Mouse (Mus musculus): Measurements from ENCODE around the gene 2900011O08Rik.
A peak's percentile ranks its signal among the peaks of the same experiment; 100 is the strongest.
"Not testable (repeated sequence)": the region's sequence is repeated elsewhere in the genome, so short reads cannot be mapped to it uniquely, and the experiment has no call there.

Gene 2900011O08Rik

DNA sequence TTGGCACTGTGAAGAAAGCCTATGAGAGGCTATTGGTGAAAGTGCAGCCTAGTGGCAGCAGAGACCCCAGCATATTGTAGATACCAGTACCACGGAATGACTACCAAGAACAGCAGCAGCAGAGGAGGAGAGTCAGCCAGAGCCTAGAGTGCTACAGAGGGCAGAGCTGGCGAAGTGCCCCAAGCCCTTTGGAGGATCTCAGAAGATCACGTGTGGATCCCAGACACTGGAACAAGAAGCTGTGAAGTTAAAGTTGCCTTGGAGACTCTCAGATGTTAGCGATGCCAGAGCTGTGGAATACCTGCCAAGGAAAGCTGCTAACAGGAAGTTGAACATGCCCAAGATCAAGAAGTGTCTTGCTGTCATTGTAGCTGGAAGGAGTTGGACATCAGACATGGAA is 18.9 kb downstream of the 2900011O08Rik start:
- peak; percentile 12 for DNase-seq

DNA sequence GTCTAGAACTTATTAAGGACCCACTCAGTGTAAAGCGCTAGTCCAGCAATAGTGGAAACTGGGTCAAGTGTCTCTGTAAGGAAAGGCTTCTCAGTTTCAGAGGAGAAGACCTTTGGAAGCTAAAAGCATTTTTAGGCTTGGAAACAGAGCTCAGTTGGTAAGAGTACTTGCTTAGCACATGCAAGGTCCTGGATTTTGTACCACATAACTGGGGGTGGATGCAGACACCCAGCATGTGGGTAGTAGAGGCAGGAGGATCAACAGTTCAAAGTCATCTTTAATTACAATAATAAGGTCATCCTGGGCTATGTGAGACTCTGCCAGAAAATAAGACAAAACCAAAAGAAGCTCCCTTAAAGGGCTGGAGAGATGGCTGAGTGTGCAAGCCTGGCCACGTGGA is 21.7 kb downstream of the 2900011O08Rik start:
- no peak for DNase-seq

GRCm38 (mm10) chr16:14008708-14009107 is 22.3 kb downstream of the 2900011O08Rik start:
- no peak for DNase-seq

DNA sequence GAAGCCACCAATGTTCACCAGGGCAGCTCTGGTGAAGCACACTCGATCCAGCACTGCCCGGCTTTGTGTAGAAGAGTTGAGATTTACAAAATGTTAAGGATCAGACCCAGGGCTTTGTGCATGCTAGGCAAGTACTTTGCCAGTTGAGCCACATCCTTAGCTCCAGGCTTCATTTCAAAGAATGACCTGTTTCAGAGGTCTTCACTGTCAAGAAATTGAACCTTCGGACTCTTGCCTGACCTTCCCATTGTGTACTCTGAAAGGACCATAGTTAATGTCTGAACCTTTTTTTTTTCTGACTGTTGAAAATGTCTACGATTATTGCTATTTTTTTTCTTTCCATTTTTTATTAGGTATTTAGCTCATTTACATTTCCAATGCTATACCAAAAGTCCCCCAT is 23.6 kb downstream of the 2900011O08Rik start:
- DNase-seq = no peak

DNA sequence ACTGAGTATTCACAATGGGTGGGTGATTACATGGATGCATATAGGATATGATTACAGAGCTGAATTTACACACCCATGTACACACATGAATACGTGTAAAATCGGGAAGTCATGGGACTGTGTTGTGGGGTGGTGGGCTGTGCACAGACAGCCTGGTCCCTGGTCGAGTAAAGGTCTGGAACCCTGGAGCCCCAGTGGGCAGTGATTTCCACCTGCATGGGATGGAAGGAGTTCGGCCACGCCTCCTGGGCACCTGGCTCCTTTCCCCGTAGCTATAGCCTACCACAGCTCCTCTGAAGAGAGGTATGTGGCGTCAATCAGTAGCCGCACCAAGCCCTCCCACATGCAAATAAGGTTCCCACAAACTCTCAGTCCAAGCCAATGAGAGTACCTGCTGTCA is 30.9 kb downstream of the 2900011O08Rik start:
- no peak for DNase-seq

GRCm38 (mm10) chr16:14021166-14021822 is 34.9 kb downstream of the 2900011O08Rik start:
- no peak for DNase-seq

DNA sequence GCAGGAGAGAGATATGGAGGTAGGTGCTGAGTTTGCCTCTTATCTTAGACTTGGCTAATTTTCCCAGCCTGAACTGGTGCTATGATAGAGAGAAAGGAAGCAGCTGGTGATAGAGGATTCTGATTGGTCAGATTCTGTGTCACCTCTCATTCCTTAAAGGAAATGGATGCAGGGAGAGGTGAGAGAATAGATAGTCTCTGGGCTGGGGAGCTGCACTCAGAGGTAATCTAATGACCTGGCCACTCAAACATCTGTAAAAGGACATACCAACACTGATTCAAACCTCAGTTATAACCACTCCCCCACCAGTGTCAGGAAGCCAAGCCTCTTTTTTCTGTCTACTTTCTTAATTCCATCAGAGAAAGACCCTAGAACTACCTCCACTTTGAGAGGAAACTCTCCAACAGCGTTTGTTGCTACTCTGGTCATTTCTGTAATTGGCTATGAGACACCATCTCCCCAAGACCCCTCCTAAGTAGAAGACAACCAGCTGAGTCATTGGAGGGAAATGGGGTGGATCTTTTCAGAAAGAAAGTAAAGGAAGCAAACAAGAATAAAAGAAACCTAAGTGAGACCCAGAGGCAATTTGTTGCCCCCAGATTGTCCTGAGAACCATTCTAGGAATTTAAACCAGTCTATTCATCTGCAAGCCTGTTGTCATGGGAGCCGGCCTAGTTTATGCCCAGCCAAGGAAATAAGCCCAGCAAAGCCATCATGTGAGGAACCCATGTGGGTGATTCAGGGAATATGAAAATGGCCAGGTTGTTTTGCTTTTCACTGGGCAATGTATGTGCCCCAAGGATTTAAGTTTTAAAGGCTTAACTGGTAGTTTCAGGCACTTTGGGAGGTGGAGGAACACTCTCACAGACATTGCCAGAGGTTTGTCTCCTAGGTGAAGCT is 38.9 kb downstream of the 2900011O08Rik start:
- no peak for DNase-seq

DNA sequence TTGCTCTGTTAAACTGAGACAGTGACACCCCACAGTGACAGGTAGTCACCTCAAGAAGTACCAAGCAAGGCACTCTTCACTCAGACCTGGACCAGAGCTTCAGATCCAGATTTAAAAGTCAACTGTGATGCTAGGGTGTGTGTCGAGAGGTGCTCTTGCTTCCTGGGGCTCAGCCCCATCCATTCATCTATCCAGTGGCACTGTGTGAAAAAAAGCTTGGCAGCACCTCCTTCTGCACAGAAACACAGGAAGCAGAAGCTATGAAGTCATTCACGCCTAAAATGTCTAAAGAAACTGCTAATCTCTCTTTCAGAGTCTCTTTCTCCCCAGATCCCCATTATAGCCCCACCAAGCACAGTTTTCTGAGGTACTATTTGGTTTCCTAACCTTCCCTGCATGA is 42.7 kb downstream of the 2900011O08Rik start:
- DNase-seq = peak; percentile 43

DNA sequence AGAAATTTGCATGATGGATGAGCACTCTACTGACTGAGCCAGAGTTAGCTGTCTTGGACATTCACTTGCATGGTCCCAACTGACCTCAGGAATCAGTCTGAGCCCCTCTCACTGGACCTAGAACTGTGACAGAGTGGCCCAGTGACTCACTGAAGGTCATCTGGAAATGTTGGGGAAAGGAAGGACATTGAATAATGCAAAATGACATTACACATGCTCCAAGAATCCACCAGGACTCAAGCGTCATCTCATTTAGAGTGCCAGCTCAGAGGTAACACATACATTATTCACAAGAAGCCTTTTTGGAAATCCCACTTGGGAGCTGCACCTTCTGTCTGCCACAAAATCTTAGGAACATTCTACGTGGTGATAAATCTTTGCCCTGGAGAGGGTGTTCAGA is 43.4 kb downstream of the 2900011O08Rik start:
- DNase-seq = peak; percentile 29

- DNase-seq = no peak
Measured at GRCm38 (mm10) chr16:14030650-14031049, 44.2 kb downstream of the 2900011O08Rik start.

DNA sequence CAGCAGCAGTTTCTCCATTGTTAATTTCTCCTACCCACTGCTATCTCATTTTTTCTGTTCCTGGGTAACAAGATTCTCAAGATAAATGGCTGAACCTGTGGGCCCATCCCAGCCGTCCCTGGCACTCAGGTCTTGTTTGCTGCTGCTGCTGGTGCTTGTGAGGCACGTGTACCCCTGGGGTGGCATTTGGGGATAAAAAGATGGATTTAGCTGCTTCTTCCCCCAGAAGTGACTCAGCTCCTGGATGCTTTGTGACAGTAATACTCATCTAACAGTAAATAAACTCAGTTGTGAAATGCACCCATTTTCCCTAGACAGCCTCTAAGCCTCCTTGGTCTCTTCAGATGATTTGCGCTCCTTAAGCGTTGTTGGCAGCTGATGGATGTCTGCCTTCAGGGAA is 46.7 kb downstream of the 2900011O08Rik start:
- no peak for DNase-seq

DNA sequence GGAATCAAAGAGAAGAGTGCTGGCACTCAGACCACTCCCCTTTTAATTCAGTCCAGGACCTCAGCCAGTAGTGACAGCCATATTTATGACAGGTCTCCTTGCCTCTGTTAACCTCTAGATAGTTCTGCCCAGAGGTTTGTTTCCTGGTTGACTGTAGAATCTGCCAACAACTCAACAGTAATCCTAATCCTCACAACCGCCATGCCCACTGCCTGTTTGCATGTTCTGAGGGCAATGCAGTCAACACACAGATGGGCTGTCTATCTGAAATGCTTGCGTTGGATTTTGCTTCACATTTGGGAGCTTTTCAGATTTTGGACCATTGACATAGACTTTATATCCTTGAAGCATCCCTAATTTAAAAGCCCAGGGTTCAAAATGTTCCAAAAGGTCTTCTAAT is 56.0 kb downstream of the 2900011O08Rik start:
- no peak for DNase-seq

DNA sequence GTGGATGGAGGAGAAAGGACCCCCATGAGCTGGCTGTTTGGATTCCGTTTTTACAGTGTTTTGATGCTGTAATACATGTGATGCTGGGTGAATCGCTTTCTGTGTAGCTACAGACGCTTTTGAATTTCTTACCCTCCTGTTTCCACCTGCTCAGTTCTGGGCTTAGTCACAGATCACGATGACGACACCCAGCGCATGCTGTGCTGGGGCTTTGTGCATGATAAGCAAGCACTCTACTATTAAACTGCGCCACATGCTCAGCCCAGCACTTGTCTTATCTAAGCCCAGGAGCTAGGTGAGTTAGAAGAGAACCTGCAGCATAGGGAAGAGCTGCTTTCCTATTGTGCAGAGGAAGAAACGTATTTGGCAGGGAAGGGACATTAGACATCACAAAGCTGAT is 58.3 kb downstream of the 2900011O08Rik start:
- DNase-seq = peak; percentile 73

DNA sequence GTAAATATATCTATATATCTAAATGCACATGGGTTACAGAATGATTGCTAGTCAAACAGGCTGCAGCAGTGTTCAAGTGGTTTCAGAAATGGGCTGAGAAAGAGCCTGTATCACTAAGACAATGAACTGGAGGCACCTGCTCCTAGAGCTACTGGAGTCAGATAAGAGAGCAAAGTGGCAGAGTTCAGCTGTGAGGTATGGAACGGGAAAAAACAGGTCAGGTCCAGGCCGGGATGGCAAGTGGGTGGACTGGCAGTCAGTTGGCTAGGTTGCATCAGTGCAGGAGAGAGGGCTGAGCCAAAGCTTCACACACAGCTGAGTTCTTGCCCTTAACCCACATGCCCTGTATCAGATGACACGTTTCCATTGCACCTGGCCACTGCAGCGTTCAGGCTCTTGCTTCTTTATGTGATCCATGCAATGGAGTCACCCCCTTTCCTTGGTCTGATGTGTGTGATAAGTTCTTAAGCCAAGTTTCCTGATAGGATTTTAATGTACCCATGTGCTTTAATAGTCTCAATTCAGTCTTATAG is 59.9 kb downstream of the 2900011O08Rik start:
- no peak for DNase-seq

DNA sequence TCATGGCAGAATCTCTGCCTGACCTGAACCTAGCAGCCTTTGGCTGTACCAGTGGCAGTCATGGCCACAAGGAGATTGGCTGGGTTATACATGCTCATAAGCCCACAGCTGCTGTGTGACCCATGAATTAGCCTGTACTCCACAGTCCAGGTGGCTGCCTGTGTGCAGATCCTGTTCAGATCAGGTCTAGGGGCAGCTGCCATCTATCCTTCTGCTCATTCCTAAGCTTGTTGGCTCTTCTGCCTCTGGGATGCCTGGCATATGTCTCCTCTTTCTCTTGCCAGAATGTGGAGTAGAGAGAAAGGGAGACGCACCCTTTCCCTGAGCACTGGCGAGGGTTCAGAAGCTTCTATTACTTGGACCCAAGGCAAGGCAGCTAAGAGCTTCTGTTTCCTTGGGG is 65.8 kb downstream of the 2900011O08Rik start:
- DNase-seq = no peak

DNA sequence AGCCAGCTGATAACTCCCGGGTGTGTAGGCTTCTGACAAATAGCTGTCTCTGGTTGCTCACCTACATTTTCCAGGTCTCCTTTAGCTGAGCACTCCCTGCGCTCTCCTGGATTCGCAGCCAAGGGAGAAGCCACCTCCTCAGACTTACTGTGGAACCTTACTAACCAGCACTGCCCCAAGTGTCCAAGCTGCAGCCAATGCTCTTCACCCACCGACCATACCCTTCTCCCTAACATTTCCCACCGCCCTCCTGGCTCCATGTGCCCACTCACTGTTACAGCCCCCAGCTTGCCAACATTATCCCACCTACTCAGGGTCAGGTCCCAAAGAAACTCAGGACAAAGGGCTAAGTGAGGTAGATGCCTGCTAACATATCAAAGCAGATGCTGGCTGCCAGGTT is 66.7 kb downstream of the 2900011O08Rik start:
- no peak for DNase-seq

DNA sequence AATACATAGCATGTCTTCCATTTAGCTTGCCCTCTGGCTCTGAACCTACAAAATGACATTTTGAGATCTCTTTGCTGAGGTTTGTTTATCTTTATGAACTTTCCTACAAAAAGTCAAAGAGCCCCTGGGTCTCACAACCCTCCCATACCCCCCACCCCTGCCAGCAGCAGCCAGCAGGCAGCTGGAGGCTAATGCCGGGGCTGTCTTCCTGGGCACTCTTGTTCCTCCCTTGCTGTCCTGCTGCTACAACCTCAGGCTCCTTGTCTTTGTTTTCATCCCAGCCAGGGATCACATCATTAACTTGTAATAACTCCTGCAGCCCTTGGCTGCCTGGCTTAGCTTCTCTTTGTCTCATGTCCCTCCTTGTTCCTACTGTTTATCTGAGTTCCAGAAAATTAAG is 68.9 kb downstream of the 2900011O08Rik start:
- no peak for DNase-seq

- DNase-seq = peak; percentile 12
Measured at GRCm38 (mm10) chr16:14056734-14057133, 70.3 kb downstream of the 2900011O08Rik start.

- DNase-seq = no peak
Measured at GRCm38 (mm10) chr16:14058541-14058940, 72.1 kb downstream of the 2900011O08Rik start.

GRCm38 (mm10) chr16:14059118-14059854 is 72.9 kb downstream of the 2900011O08Rik start:
- DNase-seq = no peak

GRCm38 (mm10) chr16:14059869-14060268 is 73.5 kb downstream of the 2900011O08Rik start:
- no peak for DNase-seq

GRCm38 (mm10) chr16:14066571-14066970 is 80.2 kb downstream of the 2900011O08Rik start:
- not testable (repeated sequence) for DNase-seq

DNA sequence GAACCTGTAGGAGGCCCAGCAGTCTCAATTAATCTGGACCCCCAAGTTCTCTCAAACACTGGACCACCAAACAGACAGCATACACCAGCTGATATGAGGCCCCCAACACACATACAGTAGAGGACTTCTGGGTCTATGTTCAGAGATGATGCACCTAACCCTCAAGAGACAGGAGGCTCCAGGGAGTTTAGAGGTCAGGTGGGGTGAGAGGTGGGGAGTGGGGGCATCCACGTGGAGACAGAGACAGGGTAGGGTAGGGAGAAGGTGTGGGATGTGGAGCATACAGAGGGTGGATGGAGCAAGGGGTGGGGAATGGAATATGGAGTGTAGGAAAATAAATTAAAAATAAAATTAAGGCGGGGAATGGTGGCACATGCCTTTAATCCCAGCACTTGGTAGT is 82.3 kb downstream of the 2900011O08Rik start:
- DNase-seq = not testable (repeated sequence)

All from right cerebral cortex, adult 18-20 months (tissue).